Mouse (Mus musculus): ENCODE data around the gene Olfr1044. TPM values are rescaled to one million over a fixed set of nuclear protein-coding genes. Genes with fewer than 3 reads are reported as not detected.

The Olfr1044 gene
- polyA plus RNA-seq, 1 experiment: not detected

DNA sequence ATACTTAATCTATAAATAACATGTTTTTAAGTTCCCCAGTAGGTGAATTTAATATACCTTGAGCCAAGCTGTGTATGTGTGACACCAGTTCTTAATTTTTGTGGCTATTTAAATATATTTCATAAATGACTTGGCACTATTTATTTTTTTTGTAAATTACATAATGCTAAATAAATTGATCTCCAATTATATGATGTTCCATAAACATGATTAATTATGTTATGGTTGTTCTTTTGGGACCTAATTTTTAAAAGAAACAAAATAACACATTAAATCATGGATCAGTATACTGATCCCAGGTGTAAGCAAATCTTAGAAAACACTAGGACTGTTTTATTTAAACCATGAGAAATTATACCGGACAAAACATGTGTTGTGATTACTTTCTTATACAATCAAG lies 41.8 kb downstream of the Olfr1044 start, which contains the start of gene Olfr1039:
Olfr1039 (minus strand) TSS at position 101 of the 400 bp plus-strand sequence.
- TF ChIP-seq CTCF (IDR thresholded peaks at IDR 0.05; ENCODE audit: insufficient read depth, low read length) (no peak), POLR2A (IDR thresholded peaks at IDR 0.05; ENCODE audit: borderline replicate concordance, extremely low read depth, low read depth, low read length) (no peak)
- H3K4me3 ChIP-seq (replicated peaks; ENCODE audit: extremely low read depth, low read depth, low read length): no peak within 1 kb of the TSS
- WGBS: 85% methylated on average over 1 of the region's 1 CpGs
- no peaks in the 10 kb centered on the region for H3K4me1 ChIP-seq (ENCODE audit: control insufficient read depth, insufficient read depth, low read length)
- no peak for DNase-seq

Other genes starting within 250 kb of the Olfr1044 start
- not detected in 2 replicates for gene Olfr1028, start 227.4 kb downstream of the Olfr1044 start, polyA plus RNA-seq (2012; rRNA removed)
- not detected in 2 replicates for gene Olfr1029, start 203.9 kb downstream of the Olfr1044 start, polyA plus RNA-seq (2012; rRNA removed)
- gene Olfr1030, start 198.5 kb downstream of the Olfr1044 start, polyA plus RNA-seq (2012; rRNA removed): not detected in 2 replicates
- not detected in 2 replicates for gene Olfr1031, start 187.5 kb downstream of the Olfr1044 start, polyA plus RNA-seq (2012; rRNA removed)
- not detected in 2 replicates for gene Olfr1032, start 172.3 kb downstream of the Olfr1044 start, polyA plus RNA-seq (2012; rRNA removed)
- 0.36 and 0.45 TPM in 2 replicates for gene Olfr1033, start 157.2 kb downstream of the Olfr1044 start, polyA plus RNA-seq (2012; rRNA removed)
- gene Olfr1034, start 132.0 kb downstream of the Olfr1044 start, polyA plus RNA-seq (2012; rRNA removed): 0.07 and 0.09 TPM in 2 replicates
- gene Olfr1036, start 103.8 kb downstream of the Olfr1044 start, polyA plus RNA-seq (2012; rRNA removed): not detected in 2 replicates
- not detected in 2 replicates for gene Olfr1037, start 90.4 kb downstream of the Olfr1044 start, polyA plus RNA-seq (2012; rRNA removed)
- not detected in 2 replicates for gene Olfr1039, start 41.9 kb downstream of the Olfr1044 start, polyA plus RNA-seq (2012; rRNA removed)
- not detected in 2 replicates for gene Olfr1040, start 31.1 kb downstream of the Olfr1044 start, polyA plus RNA-seq (2012; rRNA removed)
- gene Olfr1042, start 16.0 kb downstream of the Olfr1044 start, polyA plus RNA-seq (2012; rRNA removed): not detected in 2 replicates
- gene Olfr1043, start 10.3 kb downstream of the Olfr1044 start, polyA plus RNA-seq (2012; rRNA removed): not detected in 2 replicates
- not detected in 2 replicates for gene Olfr52, start 7.9 kb upstream of the Olfr1044 start, polyA plus RNA-seq (2012; rRNA removed)
- not detected in 2 replicates for gene Olfr1045, start 25.2 kb upstream of the Olfr1044 start, polyA plus RNA-seq (2012; rRNA removed)
- not detected in 2 replicates for gene Olfr1046, start 41.5 kb upstream of the Olfr1044 start, polyA plus RNA-seq (2012; rRNA removed)
- gene Olfr1047, start 53.6 kb upstream of the Olfr1044 start, polyA plus RNA-seq (2012; rRNA removed): not detected in 2 replicates
- gene Olfr1048, start 62.5 kb upstream of the Olfr1044 start, polyA plus RNA-seq (2012; rRNA removed): not detected in 2 replicates
- not detected in 2 replicates for gene Olfr1049, start 80.5 kb upstream of the Olfr1044 start, polyA plus RNA-seq (2012; rRNA removed)
- gene Olfr1051, start 101.3 kb upstream of the Olfr1044 start, polyA plus RNA-seq (2012; rRNA removed): not detected in 2 replicates
- not detected in 2 replicates for gene Olfr1052, start 114.6 kb upstream of the Olfr1044 start, polyA plus RNA-seq (2012; rRNA removed)
- gene Olfr1053, start 137.5 kb upstream of the Olfr1044 start, polyA plus RNA-seq (2012; rRNA removed): not detected in 2 replicates
- not detected in 2 replicates for gene Olfr1054, start 157.6 kb upstream of the Olfr1044 start, polyA plus RNA-seq (2012; rRNA removed)
- gene Olfr1055, start 172.5 kb upstream of the Olfr1044 start, polyA plus RNA-seq (2012; rRNA removed): not detected in 2 replicates
- gene Olfr1056, start 184.6 kb upstream of the Olfr1044 start, polyA plus RNA-seq (2012; rRNA removed): not detected in 2 replicates
- gene Olfr1057, start 200.6 kb upstream of the Olfr1044 start, polyA plus RNA-seq (2012; rRNA removed): not detected in 2 replicates
- not detected in 2 replicates for gene Olfr1058, start 210.7 kb upstream of the Olfr1044 start, polyA plus RNA-seq (2012; rRNA removed)
- gene Olfr1061, start 236.2 kb upstream of the Olfr1044 start, polyA plus RNA-seq (2012; rRNA removed): not detected in 2 replicates
- gene Olfr1062, start 248.9 kb upstream of the Olfr1044 start, polyA plus RNA-seq (2012; rRNA removed): not detected in 2 replicates